Mouse (Mus musculus): Measurements from ENCODE around the gene Plekhg6.

DNA sequence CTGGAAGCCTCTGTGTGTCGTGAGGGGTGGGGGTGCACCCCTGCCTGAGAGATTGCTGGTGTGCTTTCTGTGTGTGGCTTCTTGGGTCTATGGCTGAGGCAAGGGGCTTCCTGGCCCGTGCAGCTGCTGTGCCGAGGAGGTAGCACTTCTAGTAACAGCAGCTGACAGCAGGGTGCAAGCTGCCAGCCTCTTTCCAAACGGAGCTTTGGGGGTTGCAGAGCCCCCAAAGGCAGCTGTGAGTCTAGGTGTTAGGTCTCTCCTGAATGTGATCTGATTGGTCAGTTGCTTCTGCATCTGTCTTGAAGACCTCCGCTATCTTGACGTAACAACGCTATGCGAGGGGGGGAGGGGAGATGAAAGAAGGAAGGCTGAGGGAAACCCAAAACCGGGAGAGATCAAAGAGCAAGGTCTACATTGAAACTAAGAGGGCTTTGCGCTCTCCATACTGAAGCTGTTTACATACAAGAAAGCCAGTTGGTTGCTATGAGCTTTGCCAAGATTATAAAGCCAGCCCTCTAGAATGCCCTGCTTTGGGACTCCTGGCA, 25.3 kb downstream of the Plekhg6 start:
- no peak for TF ChIP-seq EP300 (IDR thresholded peaks at IDR 0.05; ENCODE audit: low read depth)
- no peak for TF ChIP-seq CTCF (IDR thresholded peaks at IDR 0.05; ENCODE audit: low read depth)
